Mouse (Mus musculus): Measurements from ENCODE around the gene Ush2a.

Ush2a gene

DNA sequence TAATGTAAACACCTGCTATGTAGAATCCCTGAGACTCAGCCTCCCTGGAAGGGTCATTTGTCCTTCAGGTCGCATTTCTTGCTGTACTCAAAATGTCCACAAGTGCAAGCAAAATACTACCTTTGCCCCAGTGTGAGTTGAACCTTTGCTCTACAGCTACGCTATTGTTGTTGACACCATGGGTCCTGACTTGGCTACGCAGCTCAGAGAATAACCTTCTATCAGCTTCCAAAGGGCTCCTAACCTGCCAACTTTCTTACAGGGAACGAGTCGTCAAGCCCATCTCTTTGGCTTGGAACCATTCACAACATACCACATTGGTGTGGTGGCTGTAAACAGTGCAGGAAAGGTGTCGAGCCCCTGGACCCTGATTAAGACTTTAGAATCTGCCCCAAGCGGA, 644.4 kb downstream of the Ush2a start:
- no peak for DNase-seq

DNA sequence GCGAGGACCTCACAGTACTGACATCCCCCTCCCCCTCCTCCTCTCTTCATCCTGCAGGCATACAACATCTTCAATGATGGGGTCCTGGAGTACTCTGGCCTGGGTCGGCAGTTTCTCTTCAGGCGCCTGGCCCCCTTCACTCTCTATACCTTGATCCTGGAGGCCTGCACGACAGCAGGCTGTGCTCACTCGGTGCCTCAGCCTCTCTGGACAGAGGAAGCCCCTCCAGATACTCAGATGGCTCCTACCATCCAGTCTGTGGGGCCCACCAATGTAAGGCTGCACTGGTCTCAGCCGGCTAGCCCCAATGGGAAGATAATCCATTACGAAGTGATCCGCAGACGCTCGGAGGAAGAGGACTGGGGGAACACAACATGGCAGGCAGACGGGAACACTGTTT, 648.8 kb downstream of the Ush2a start:
- no peak for DNase-seq

DNA sequence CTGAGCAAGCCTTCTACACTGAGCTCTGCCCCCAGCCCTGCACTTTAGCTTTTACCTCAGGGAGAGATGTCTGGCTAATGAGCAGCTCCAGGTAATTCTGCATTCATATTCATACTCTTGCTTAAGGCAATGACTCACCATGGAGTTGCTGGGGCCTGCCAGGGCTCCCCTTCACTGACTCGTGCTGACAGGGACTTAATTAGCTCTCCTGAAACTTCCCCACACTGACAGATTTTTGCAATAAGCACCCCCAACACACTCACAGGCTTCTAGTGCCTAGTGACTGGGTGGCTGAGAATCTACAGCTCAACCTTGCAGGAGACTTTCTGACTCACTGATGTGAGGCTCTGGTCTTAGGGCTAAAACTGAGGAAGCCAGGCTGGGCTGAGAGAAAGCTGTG, 658.1 kb downstream of the Ush2a start:
- DNase-seq = no peak

DNA sequence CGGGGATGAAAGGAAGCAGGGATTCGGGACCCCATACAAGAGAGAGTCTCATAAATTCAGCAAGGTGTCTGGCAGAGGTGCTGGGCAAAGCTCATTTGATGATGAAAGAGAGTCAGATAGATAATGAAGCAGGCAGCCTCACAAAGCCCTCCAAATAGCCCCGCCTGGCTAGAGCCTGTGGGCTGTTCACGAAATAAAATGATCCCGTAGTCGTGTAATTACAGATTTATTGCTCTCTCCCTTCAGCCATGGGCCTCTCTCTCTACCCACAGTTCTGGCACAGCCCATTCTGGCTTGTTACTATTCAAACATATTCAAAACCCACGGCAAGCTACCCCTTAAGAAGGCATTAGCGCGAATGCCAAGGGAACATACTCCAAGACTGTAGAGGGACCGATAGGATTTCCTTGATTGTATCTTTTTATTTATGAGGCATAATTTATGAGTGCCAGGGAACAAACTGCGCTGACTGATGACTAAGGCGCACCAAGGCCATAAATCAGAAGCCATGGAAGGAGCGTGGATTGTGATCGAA, 675.5 kb downstream of the Ush2a start:
- DNase-seq = no peak

DNA sequence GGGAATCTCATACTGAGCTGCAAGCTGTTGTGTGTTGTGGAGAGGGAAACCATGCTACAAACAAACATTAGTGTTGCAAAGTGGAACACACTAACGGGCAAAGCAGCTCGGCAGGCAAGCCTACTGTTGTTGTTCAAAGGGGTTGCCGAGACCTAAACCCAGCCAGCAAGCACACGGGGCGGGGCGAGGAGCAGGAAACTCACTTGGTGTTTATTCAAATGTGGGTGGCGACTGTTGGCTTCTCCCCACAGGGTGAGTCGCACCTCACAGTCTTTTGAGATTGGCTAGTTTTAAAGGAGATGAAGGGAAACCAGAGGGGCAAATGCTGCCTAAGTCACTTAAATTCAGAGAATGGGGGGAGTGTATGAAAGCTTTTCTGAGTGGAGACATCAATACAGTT, 683.5 kb downstream of the Ush2a start:
- DNase-seq = no peak

DNA sequence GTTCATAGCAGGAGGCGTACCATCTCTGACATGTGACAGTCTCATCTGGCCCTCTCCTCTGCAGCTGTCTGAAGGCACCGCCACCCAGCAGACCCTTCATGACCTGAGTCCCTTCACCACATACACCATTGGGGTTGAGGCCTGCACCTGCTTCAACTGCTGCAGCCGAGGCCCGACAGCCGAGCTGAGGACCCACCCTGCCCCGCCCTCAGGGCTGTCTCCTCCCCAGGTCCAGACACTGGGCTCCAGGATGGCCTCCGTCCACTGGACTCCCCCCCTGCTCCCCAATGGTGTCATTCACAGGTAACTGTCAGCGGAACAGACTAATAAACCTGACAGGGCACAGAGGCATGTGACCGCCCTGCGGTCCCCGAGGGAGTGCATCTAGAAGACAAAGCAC, 685.0 kb downstream of the Ush2a start:
- DNase-seq = no peak

DNA sequence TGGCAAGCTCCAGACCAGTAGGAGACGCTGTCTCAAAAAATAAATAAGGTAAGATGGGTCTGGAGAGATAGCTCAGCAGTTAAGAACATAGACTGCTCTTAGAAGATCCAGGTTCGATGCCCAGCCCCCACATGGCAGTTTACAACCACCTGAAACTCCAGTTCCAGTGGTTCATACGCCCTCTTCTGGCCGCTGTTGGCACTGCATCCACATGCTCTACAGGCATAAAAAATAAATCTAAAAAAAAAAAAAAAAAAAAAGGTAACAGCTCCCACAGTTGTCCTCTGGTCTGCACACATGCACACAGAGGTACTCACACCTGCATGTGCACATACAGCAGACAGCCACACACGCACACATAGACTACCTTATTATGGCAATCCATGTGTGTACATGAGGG, 686.0 kb downstream of the Ush2a start:
- peak in 1 of 2 experiments; percentile 45 for DNase-seq

DNA sequence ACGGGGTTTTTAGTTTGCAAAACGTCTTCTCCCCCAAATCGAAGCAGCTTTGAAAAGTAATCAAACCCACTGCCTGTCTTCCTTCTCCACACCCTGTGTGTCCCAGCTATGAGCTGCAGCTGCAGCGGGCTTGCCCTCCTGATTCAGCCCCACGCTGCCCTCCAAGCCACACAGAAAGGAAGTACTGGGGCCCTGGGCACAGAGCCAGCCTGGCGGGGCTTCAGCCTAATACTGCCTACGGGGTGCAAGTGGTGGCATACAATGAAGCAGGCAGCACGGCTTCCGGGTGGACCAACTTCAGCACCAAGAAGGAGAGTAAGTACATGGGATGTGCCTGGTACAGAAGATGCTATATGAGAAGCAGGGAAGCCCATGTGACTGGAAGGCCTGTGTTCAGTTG, 686.5 kb downstream of the Ush2a start:
- DNase-seq = peak in 1 of 2 experiments; percentile 50

DNA sequence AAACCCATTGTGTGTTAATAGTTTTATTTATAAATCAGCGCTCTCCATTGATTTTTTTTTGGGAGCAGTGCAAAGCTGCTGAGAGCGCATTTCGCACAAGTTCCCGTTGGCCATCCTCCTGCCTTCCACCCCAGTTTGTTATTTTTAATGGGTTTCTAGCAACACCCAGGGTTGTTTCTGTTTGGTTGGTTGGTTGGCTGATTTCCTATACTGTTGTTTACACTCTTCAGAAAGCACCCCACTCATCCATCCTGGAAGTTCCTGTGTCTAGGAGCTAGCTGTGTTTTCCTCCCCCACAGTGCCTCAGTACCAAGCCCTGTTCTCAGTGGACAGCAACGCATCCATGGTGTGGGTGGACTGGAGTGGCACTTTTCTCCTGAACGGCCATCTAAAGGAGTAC, 689.3 kb downstream of the Ush2a start:
- no peak for DNase-seq

DNA sequence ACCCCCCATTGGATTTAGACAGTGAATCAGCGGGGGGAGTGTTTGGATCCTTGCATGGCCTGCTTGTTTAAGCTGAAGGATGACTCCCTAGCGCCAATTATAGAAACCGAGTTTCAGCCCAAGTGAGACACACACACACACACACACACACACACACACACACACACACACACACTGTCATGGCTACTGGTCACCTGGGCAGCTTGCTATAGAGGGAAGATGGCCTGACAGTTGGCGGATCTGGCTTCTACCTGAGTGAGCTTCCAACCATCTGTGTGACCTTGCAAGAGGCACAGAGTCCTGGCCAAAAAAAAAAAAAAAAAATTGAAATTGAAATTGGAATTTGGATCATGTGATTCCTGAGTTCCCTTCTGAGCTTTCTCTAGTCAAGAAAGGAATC, 690.7 kb downstream of the Ush2a start:
- DNase-seq = peak; percentile 44 to 68

DNA sequence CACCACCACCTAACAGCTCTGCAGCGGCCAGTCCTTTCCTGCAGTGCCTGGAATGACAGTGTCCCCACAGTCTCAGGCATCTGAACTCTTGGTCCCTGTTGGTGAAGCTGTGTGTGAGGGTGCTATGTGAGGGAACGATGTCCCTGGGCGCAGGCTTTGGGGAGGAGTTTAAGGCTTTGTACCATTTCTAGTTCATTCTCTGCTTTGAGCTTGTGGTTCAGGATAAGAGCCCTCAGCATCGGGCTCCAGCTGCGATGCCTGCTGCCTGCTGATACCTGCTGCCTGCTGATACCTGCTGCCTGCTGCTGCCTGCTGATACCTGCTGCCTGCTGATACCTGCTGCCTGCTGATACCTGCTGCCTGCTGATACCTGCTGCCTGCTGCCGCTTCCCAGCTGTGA, 711.3 kb downstream of the Ush2a start:
- no peak for DNase-seq

DNA sequence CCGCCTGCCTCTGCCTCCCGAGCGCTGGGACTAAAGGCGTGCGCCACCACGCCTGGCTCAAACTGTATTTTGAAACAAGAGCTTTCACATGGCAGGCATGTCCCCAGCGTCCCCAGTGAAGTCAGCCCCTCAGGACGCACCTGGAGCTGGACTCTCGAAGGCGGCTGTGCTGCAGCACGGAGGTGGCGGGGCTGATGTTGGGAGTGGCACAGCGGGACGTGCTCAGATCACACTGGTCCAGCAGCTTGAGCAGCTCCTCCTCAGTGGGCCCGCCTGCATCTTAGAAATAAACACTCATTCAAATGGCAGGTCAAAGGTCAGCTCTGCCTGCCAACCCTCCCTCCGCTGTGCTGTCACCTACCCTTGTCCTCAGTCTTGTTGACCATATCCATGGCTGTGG, 712.1 kb downstream of the Ush2a start:
- no peak for DNase-seq

DNA sequence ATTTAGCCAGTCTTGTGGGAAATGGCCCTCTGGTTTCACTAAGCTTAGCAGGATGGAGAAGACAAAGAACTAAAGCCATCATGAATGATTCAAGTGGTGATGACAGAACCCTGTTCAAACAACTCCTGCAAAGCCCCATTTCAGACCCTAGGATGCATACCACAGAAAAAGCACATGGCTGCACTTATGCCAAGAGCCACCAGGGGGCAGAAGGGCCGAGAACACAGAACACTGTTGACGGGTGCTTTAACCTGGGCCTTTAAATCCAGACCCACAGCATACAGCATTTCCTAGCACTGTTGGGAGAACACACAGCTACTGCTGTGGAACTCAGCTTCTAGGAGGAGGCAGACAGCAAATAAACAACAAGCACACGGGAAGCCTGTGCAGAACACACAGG, 718.2 kb downstream of the Ush2a start:
- DNase-seq = peak; percentile 65 to 76

DNA sequence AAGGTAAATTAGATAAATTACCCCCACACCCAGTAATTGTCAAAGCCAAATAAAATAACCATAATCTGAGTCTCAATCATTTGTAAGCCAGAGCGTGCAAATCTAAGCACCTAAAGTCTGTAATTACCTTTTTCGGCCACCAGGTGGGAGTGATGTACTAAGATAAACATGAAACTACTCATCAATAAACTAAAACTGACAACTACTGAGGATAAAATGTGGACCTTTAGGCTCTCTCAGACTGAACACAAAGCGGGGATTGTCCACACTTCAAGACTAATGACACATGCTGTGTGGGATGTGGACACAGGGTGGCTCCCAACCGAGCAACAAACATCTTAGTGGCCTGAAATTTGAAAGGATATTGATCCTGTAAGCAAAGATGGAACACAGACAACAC, 731.4 kb downstream of the Ush2a start:
- peak in 1 of 2 experiments; percentile 57 for DNase-seq

DNA sequence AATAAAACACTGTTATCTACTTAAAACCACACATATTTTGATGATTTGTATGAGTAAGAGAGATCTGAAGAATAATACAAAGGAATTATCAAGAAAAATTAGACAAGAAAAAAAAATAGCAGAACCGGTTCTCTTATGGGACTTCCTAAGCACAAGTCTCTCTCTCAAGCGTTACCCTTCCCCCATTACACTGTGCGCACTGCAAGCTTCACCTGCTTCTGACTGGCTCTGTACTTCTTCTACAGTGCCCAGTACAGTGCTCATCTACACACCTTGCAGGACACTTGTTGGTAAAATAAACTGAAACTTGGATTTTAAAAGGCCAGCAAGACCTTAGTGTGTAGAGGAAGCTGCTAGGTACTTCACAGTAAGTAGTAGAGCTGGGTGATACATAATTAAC, 736.1 kb downstream of the Ush2a start:
- no peak for DNase-seq

DNA sequence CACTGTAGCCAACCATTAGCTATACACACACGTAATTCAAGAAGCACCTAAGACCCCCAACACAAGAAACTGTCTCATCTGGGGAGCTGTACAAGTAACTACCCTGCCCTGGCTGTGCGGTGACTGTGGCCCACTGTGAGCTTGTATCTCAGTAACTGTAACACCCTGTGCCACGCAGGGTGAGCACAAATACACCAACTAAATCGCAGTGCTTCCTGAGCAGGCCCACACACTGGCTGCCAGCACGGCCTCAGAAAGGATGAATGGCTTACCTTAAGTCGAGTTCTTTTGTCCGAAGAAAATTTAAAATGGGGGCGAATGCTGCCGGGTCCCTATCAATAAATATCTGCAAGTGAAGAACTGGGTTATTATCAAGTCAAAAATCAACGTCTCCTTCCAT, 738.2 kb downstream of the Ush2a start:
- DNase-seq = no peak

DNA sequence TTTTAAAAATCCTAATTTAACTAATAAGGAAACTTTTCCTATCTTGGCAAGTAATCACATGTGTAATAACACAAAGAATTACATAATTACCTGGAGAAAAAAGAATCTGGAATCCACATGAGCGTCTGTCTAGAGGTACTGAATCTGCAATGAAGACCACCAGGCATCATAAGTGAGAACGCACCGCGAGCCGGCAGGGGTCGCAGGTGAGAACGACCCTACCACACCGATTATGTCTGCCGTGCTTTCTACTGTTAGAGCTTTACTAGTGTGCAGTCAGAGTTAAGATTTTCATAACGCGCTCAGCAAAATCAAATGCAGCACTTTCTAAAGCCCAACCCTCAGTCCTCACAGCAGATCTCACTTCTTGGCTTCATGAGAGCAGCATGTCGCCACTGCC, 740.0 kb downstream of the Ush2a start:
- DNase-seq = no peak

DNA sequence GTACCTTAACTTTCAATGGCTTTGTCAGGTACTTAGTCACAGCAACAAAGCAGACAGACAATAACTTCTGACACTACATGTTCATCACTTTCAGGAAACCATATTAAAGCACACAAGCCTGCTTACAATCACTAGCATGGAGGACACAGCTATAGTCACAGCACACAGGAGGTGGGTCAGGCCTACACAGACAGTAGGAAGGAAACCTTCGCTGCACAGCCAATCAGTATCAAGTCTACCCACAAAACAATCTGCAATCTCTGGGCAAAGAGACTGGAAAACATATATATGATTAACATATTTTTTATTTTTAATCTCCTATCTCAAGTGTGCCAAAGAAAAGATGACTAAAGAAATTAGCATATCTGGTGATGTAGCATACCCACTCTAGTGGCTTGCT, 743.0 kb downstream of the Ush2a start:
- no peak for DNase-seq

DNA sequence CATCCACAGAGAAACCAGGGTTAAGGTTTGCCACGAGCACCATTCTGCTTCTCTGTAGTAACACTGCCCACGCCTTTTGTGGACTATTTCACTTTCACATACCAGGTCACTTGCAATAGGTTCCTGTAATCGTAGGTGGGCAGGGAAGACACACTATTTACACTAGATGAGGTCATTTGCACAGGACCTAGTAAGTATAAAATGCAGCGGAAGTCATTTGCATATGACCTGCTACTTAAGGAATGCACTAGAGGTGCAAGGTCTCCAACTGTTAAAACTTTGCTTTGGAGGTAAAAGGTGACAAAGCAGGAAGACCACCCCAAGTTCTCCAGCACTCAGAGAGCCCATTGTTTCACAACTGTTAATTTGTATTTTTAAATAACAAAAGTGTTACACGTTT, 744.4 kb downstream of the Ush2a start:
- no peak for DNase-seq

DNA sequence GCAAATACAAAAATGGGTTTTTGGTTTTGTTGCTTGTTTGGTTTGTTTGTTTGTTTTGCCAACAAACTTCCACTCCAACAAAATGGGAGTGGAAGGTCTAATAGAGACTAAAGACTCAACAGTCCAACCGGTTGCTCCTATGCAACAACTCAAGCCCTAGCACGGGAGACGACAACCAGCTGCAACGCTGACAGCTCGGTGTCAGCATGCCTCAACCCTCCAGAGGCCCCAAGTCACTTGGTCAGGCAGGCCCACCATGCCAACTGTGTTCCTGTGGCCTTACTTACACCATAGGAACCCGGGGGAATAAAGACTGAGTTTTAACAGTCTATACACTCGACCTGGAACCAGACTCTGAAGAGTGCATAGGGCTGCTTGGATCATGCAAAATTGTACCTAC, 745.0 kb downstream of the Ush2a start:
- DNase-seq = peak in 1 of 2 experiments; percentile 30

DNA sequence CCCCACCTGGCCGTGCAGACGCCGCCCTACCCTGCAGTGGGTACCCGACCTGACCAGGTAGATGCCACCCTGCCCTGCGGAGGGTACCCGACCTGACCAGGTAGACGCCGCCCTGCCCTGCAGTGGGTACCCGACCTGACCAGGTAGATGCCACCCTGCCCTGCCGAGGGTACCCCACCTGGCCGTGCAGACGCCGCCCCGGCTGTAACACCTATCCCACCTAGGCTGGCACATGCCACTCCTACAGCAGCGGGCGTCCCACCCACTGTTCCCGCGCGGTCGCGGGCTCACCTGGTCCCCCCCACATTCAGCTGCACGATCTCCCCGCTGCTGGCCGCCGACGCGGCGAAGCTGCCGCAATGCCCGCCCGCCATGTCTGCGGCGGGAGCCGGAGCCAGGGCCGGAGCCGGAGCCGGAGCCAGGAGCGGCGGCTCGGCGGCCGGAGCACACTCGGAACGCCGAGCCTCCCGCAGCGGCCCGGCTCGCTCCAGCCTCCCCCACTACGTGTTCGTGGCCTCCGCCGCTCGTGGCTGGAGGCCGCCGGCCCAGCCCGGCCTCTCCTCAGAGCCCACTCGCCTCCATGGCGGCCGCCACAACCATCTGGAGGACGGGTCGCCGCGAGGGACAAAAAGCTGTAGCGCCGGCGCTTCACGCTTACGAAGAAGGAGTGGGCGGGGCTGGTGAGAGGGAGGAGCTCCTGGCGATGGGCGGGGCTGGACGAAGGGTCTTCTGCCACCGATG, 745.6 kb downstream of the Ush2a start, which contains the start of gene Kctd3:
Kctd3 (minus strand) TSS at position 603 of the 741 bp plus-strand sequence.
- peak; percentile 100 for DNase-seq

DNA sequence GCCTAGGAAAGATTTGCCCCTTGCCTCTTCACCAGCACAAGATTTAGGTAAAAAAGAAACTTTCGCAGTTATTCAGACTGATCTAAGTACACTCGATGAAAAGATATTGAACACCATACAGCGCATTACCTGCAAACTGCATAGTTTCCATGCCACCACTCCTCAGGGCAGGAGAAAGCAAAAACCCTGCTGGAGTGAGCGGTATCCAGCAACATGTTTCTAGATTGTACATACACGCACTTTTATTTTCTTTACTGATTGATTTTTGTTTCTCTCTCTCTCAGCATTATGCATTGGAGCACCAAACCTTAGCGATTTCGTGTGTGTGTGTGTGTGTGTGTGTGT, 746.1 kb downstream of the Ush2a start:
- DNase-seq = no peak

DNA sequence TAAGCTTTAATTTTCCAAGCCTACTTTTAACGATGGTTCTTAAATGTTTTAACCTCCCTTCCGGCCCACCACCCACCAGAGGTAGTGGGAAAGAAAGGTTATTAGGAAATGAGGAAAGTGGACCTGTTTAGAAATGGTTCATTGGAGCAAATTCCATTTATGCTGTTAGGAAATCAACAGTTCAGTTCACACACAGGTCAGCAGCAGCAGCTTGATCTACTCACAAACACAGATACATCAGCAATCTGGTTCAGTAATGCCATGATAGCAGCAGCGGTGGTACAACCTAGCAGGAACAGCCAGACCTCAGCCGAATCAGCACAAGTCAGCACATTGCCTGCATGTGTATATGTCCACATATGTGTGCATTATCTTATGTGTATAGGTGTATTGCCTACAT, 748.8 kb downstream of the Ush2a start:
- DNase-seq = no peak

DNA sequence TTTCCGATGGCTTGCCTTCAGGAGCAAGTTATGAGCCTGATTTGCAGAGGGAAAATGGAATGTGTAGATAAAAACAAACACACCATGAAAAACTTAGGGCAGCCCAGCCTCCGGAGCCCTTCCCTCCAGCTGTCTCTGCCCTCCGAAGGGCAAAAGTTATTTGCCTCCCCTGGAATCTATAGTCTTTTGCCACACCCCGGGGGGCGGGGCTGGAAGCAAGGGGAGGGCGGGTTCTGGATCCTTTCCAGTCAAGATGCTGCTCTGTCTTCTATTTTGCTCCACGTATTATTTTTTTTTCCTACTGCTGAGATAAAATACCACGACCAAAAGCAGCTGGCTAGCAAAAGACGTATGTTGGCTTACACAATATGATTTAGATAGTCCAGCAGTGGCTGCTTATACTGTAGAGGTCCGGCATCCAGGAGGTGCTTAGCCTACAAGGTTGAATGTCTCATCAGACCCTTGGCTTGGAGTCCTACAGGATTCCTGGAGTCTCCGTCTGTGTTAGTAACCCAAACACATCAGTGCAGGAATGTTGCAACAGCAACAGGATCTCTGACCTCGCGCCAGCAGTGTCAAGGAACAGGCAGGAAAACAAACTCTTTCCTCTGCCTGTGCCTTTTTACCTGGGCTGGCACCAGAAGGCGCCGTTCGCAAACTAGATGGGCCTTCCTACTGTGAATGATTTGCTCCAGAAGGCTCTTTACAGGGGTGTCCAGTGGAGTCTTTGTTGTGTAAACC, 751.2 kb downstream of the Ush2a start:
- no peak for DNase-seq

DNA sequence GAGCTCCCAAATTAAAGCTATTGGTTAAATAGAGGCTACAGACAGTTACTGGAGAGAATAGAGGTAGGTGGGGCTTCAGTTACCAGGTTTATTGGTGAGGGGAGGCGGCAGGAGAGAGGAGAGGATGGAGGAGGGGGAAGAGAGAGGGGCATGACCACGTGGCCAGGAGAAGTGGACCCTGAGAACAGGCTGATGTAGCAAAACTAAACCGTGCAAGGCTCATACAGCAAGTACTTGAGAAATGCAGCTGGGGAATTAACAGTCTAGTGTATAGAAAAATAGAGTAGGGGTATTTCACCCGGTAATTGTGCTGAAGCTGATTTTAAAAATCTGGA, 751.7 kb downstream of the Ush2a start:
- no peak for DNase-seq

Measured in cerebellum, postnatal 25 days (tissue).